Mouse (Mus musculus) hematopoietic stem cell, adult 5-6 weeks (primary cell): ENCODE measurements around the gene Lhpp. TPM values are rescaled to one million over a fixed set of nuclear protein-coding genes. Genes with fewer than 3 reads are reported as not detected.
A peak's percentile ranks its signal among the peaks of the same experiment; 100 is the strongest.

Experiments used
- ATAC-seq, 2 experiments: fragments of 125-278 bp in 1 of 2; replicated peaks in 1 of 2; 2 replicates each; pipeline ENCODE4 v1.8.0; 2016 to 2017; ENCODE audit warnings: inconsistent platforms in 2 of 2, mild to moderate bottlenecking in 2 of 2, moderate number of reproducible peaks in 2 of 2, low read depth in 1 of 2, moderate TSS enrichment in 1 of 2; ENCODE audit not compliant: low FRiP score in 2 of 2, poor library complexity in 2 of 2, severe bottlenecking in 2 of 2, insufficient read depth in 1 of 2, low TSS enrichment in 1 of 2
- total RNA-seq: library from RNA; stranded (forward); fragments of 172-1452, 232-1000 nt; gene quantifications from 2 replicates; pipeline ENCODE4 v1.2.3, GENCODE M21; 2017

Gene Lhpp
- total RNA-seq, 1 experiment from 2014 or later, result 7.9 TPM

DNA sequence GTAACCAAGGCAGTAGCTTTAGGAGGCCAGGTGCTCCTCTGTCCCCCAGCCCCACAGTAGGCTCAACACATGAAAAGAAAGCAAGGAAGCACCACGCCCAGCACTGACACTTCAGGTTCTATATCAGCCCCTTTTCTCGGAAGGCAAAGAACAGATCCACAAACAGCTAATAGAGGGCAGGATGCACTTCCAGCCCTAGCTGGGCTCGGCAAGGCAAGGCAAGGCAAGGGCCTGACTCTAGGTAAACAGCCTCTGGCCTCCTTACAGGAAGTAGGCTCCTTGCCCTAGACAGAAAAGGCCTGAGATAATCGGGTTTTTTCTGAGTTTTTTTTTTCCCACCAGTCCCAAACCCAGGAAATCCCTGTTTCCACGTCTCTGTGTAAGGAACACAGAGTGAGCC, 79.3 kb downstream of the Lhpp start:
- ATAC-seq, result no peak

DNA sequence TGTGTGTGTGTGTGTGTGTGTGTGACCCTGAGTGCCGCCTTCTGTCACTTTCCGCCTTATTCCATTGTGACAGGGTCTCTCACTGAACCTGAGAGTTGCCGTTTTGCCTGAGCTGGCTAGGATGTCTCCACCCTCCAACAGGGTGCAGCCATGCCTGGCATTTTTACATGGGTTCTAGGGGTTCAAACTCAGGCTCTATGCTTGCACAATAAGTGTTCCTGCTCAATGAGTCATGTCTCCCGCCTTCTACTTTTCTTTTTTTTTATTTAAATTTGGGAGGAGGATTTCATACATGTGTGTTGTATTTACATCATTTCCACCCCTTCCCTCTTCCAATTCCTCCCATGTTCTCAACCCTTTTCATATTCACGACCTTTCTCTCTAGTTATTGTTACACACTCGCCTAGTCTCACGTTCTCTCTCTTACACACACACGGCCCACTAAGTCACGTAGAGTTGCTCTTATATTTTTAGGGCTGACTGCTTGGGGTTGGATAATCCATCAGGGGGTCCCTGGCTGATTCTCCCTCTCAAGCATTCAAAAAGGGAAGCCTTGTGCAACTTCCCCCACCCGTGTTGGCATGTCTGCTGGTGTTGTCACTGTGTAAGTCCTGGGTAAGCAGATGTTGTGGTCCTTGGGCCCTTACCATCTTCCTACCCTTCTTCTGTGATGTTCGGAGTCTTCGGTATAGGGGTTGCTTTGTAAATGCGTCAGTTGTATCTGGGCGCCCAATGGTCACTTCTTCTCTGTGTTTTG, 80.5 kb downstream of the Lhpp start:
- ATAC-seq, result no peak

DNA sequence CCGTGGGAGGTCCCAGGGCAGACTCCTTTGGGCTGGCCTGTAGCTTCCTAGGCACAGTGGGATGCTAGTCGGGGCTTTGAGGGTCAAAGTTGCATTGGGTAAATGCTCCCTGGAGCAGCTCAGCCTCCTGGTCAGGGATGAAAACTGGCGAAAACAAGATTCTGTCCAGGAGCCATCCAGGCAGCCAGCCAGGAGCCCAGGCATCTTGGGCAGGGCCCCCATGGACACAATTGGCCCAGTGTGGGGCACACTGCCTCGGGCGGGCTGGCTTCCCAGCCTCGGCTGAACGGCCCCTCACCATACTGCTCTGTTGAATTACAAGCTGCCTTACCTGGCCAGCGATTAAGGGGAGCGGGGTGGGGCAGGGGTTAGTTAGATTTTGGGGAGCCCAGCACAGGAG, 82.3 kb downstream of the Lhpp start:
- ATAC-seq, result no peak

DNA sequence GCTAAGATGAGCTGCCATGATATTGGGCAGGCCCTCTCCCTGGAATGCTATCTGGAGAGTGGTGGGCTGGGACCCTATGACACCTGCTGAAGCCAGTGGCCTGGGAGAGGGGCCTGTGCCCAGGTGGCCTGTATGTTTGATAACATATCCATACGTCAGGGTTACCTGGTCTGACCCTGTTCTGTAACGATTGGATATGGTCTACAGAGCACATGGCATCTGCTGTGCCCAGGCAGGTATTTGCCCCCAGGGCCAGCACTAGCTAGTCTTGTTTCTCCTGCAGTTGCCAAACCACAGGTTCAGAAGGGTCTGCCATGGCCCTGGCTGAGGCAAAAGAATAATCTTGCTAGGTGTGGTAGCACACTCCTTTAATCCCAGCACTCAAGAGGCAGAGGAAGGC, 83.1 kb downstream of the Lhpp start:
- ATAC-seq, result no peak

DNA sequence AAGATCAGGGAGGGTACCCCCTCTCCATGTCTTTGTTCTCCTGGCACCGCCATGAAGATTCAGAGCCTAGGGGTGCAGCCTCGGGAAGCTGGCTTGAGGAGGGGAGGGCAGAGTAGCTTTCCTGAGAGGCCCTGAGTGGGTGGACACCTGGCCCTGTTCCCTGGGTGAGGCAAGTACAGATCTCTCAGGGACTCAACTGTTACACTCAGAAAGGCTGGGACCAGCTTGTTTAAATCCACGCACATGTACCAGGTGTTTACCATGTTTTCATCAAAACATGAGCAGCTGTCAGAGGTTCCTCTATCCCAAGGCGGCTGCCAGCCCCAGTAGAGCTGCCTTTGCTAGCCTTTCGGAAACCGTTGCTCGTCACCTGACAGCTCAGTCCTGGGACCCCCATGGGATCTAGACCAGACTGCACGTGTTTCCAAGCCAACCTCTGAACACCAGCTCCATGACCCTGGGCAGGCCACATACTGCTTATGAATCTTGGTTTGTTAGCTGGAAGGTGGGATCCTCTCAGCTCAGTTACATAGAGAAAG, 86.9 kb downstream of the Lhpp start:
- ATAC-seq, result no peak

DNA sequence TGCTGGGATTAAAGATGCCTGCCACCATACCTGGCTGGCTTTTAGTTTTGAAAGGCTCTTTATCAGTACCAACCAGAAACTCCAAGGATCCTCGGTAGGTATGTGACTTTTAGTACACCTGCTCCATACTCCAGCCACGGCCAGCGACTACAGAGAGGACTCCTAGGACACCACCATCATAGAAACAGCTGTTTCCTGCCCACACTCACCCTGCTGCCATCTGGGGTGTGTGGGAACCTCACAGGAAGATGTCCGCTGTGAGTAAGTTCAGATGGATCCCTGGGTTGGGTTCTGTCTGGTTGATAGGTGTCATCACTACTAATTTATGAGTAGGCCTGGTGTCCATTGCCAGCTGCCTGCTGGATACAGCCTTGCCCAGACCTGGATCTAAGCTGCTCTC, 88.3 kb downstream of the Lhpp start:
- peak; percentile 24 to 41; a peak in 2 of 4 replicates for ATAC-seq

DNA sequence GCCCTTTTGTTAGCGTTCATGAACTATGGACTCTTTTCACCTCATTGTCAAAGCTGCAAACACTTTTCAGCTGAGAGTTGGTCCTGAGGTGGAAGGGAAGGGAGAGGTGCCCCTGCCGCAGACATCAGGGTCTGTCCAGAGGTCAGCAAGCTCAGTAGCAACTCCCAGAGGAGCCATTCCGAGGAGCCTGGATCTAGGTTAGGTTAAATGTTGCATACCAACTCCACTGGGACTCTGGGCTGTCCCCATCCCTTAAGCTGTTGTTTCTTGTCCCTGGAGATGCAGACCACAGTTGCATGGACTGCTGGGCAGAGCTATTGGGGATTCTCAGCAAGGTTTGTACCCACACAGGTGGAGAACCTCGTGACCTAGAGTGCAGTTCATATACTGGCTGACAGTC, 88.7 kb downstream of the Lhpp start:
- no peak for ATAC-seq

DNA sequence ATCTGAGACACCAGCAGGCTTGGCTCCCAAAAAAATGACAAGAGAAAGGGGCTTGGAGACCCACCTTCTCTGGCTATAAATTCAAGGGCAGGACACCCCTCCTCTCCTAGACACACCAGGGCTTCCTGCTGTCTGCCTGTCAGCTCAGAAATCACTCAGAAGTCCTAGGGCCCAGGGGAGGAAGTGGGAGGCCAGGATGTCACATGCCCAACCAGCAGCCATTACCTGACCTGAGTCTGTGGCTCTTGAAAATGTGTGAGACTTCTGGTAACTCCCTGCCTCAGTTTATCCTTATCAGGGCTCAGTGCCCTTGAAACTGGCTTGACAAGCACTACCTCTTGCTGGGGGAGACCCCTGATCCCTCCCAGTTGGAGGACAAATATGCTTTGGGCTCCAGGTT, 89.2 kb downstream of the Lhpp start:
- peak in 1 of 2 experiments; percentile 14; a peak in 1 of 4 replicates for ATAC-seq

DNA sequence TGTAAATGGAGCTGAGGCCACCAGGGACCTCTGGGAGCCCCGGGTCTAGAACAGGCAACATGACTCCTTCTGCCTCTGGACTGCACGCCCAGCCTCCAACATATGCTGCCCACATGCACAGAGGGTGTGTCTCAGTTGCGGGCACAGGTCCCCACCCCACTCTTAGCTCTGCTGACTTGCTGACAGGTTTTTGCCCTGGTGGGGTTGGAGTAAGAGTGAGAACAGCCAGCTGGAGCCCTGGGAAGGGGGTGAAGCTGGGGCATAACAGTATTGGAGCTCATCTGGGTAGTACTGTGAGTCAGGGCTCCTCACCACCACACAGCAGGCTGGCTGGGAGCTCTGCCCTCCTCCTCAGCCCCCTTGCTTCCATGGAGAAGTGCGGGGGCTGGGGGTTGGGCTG, 89.7 kb downstream of the Lhpp start:
- no peak; a peak in 1 of 4 replicates for ATAC-seq

DNA sequence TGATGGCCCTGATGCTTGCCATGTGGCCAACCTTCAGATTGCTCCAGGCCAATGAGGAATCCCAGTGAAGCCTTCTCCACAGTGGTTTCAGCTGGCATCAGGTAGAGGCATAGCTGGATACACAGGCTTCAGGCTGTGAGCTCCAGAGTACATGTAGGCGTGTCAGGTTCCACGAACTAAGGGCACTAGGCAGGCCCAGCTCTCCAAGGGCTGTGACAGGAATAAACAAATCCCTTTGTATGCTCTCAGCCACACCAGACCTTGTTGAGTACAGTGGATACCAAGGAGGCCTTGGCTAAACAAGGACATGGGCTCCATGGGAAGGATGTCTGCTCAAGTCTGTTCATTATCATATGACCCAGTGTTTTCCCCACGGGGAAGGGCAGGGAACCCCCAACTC, 91.0 kb downstream of the Lhpp start:
- ATAC-seq, result no peak

DNA sequence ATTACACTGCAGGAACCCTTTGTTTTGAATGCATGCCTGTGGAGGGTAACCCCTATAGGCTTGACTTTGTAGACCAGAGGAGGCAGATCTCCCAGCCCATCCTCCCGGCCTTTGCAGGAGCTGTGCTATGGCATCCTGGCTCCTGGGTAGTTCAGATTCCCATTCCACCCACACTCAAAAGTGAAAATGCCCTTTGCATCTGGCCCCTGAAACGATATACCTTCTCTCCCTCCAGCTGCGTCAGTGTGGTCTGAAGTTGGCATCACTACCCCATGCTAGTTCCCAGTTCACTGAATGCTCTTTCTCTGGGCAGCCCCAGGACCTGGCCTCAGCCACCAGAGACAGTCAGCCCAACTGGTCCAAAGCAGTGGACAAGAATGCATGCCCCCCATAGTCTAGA, 91.6 kb downstream of the Lhpp start:
- ATAC-seq, result no peak

DNA sequence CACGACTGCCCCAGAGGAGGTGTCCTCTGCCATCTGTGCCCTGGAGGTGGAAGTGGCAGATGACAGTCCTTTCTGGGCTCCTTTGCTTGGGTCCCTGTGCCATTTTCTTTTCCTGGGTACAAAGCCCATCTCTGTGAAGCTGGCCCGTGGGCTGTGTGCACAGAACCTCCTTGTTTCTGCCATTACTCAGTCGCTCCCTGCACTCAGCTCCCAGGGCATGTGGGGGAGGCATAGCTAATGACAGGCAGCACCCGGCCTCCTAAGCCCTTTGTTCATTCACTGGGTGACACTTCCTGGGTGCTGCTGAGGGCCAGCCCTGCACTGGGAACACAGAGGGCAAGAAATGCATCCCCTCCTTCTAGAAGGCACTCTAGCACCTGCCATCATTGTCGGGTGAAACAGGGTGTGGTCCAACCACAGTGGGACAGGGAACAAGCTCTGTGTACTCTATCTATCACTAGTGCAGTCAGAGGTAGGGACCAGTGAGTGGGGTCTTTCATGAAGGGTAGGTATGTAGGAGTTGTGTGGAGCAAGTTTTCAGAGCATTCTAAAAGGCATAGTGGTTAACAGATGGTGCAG, 92.1 kb downstream of the Lhpp start:
- no peak for ATAC-seq

DNA sequence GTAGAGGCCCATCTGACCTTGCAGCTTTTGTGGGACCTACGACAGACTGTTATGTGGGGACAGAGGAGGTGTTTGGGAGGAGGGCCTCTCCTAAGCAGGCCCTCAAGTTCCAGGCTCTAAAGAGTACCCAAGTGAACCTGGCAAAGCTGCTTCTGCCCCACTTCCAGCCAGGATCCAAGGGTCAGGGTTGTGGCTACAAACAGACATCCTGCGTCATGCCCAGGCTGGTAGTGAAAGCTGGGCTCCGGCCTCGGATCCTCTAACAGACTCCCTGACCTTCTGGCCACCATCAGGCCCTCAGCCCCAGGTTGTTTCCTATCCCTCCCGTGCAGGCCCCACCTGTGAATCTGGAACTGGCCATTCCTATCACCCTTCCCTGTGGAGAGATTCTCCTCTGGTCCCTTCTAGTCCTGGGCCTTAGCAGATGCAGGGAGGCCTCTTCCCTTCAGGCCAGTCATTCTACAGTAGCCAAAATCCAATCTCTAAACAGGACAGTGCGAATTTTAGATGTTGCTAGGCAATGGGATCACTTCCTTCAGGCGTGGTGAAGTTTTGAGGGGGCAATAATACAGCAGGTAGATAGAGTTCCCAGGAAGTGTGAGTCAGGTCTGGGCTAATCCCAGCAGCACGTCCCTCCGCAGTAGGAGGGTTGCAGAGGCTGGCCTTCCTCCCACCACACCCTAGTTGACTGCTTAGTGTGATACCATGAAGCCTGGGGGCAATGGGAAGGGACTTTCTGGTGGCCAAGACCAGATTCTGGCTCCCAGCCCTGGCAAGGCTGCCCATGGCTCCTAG, 93.3 kb downstream of the Lhpp start:
- ATAC-seq, result no peak

DNA sequence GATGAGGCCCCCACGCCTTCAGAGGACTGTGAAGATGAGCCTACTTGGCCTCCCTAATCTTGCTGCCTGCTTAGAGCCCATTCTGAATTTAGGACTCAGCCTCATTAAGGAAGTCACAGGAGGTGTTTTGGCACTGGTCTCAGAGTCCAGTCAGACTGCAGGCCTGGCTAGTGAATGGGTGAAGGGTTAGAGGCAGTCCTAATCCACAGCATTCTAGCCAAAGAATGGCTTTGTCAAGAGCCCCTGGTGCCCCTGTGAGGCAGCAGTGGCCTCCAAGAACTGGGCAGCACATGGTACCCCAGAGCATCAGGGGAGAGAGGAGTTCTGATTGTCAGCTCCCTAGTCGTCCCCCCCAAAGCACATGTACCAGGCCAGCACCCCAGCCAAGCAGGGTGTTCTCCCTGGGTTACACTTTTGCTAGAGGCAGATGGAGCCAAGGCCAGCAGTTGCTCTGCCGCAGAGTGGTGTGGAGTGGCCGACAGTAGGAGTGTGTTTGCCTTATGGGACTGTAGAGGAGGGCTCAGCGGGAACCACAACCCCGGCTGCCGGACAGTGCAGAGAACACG, 94.0 kb downstream of the Lhpp start:
- ATAC-seq, result no peak

DNA sequence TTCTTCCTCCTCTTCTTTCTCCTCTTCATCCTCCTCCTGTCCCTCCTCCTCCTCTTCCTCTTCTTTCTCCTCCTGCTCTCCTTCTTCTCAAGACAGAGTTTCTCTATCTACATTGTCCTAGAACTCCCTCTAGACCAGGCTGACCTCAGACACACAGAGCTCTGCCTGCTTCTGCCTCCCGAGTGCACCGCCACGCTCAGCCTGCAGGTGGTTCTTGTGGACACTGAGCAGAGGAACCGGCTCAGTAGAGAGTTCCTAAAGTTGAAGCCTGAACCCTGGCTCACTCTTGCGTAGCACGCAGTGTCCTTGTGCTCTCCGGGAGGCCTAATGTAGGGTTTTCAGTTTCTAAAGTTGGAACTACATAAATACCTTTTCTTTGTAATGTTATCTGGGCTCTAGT, 94.7 kb downstream of the Lhpp start:
- peak in 1 of 2 experiments; percentile 44; a peak in 1 of 4 replicates for ATAC-seq

DNA sequence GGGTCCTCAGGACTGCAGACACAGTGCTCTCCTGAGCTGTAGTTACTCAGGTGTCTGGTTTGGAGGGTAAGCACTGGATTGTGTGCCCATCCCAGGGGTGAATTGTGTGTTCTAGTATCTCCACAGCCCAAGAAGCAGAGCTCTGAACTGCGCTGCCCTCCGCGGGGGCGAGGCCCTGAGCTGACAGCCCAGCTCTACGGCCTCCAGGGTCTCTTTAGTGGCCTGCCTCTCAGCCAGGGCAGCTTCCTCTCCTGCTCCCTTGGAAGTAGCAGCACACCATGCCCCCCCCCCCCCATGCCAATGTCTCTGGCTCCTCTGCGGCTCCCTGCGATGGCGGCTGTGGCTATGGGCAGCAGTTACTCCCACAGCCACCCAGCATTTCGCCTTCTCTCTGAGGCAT, 101.1 kb downstream of the Lhpp start:
- ATAC-seq, result no peak

DNA sequence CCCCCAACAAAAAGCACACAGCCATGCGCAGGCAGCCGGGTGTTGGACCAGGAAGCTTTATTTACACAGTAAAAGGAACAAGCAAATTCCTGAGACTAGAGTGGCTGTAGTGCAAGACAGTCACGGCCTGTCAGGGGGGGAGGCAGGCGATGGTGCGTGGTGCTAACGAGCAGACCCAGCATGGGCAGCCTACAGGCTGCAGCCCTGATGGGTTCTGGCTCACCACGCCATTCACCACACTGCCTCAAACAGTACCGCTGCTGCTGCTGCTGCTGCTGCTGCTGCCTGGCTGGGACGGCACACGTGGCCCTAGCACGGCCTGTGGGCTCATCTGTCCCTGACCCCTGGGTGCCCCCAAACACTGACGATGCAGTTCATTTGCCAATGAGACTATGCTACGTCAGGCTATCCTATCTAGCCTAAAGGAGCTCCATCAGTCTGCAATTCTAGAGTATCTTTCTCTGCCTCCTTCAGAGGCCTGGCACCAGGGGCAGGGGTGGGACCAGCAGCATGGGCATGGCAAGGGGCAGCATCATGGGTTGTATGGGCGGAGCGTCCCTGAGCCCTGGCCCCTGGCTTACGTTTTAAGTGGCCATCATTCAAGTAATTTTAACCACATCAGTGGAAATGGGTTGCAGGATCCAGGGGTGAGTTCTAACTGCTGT, 101.7 kb downstream of the Lhpp start:
- 0 out of 4 replicates have a peak, but pooled peaks of 1 of the 2 experiments have one; percentile 8 for ATAC-seq
